Mouse (Mus musculus) mouse trophoblast stem cell (cell line): ENCODE measurements around the gene Lhx2.

Experiments used
- in situ Hi-C, 2 experiments: fragments of 300-500 bp; cut with MseI, MboI; formaldehyde crosslinking; loops; 2 replicates in 1 of 2; 3 replicates in 1 of 2; pipeline ENCODE4 v1.15.1; 2025

Gene Lhx2

GRCm38 (mm10) chr2:38346881-38347764 is 8.0 kb downstream of the Lhx2 start:
- in situ Hi-C loops, result no loop called here

GRCm38 (mm10) chr2:38347811-38348551 is 8.9 kb downstream of the Lhx2 start:
- in situ Hi-C loops, result no loop called here

- in situ Hi-C loops, result no loop called here
These were observed 9.8 kb downstream of the Lhx2 start for GRCm38 (mm10) chr2:38348660-38349420.

GRCm38 (mm10) chr2:38349447-38350350 is 10.6 kb downstream of the Lhx2 start:
- in situ Hi-C loops, result loop anchor here in 1 of 2 experiments (25.0 kb wide), 1 partner anchor 412 kb away; no protein-coding TSS in a partner anchor

- in situ Hi-C loops, result loop anchor here in 1 of 2 experiments (25.0 kb wide), 1 partner anchor 413 kb away; no protein-coding TSS in a partner anchor
These were observed 11.3 kb downstream of the Lhx2 start for GRCm38 (mm10) chr2:38350386-38350785.

- in situ Hi-C loops, result loop anchor here in 1 of 2 experiments (25.0 kb wide), 1 partner anchor 413 kb away; no protein-coding TSS in a partner anchor
These were observed 11.7 kb downstream of the Lhx2 start for GRCm38 (mm10) chr2:38350796-38351195.

- in situ Hi-C loops, result loop anchor here in 1 of 2 experiments (25.0 kb wide), 1 partner anchor 414 kb away; no protein-coding TSS in a partner anchor
These were observed 12.7 kb downstream of the Lhx2 start for GRCm38 (mm10) chr2:38351641-38352320.

- in situ Hi-C loops, result loop anchor here in 1 of 2 experiments (25.0 kb wide), 1 partner anchor 415 kb away; no protein-coding TSS in a partner anchor
These were observed 13.4 kb downstream of the Lhx2 start for GRCm38 (mm10) chr2:38352321-38353007.

- in situ Hi-C loops, result loop anchor here in 1 of 2 experiments (25.0 kb wide), 1 partner anchor 416 kb away; no protein-coding TSS in a partner anchor
These were observed 13.9 kb downstream of the Lhx2 start for GRCm38 (mm10) chr2:38353008-38353379.

- in situ Hi-C loops, result loop anchor here in 1 of 2 experiments (25.0 kb wide), 1 partner anchor 416 kb away; no protein-coding TSS in a partner anchor
These were observed 14.6 kb downstream of the Lhx2 start for GRCm38 (mm10) chr2:38353664-38354063.

- in situ Hi-C loops, result loop anchor here in 1 of 2 experiments (25.0 kb wide), 1 partner anchor 417 kb away; no protein-coding TSS in a partner anchor
These were observed 15.2 kb downstream of the Lhx2 start for GRCm38 (mm10) chr2:38354179-38354716.

GRCm38 (mm10) chr2:38354717-38355510 is 15.8 kb downstream of the Lhx2 start:
- in situ Hi-C loops, result loop anchor here in 1 of 2 experiments (25.0 kb wide), 1 partner anchor 418 kb away; no protein-coding TSS in a partner anchor

- in situ Hi-C loops, result loop anchor here in 1 of 2 experiments (25.0 kb wide), 1 partner anchor 419 kb away; no protein-coding TSS in a partner anchor
These were observed 16.8 kb downstream of the Lhx2 start for GRCm38 (mm10) chr2:38355731-38356427.

GRCm38 (mm10) chr2:38356428-38357260 is 17.6 kb downstream of the Lhx2 start:
- in situ Hi-C loops, result loop anchor here in 1 of 2 experiments (25.0 kb wide), 1 partner anchor 419 kb away; no protein-coding TSS in a partner anchor

GRCm38 (mm10) chr2:38357294-38358246 is 18.5 kb downstream of the Lhx2 start:
- in situ Hi-C loops, result loop anchor here in 1 of 2 experiments (25.0 kb wide), 1 partner anchor 420 kb away; no protein-coding TSS in a partner anchor
